Mouse (Mus musculus): ENCODE results near the gene Lrat.

Gene Lrat

DNA sequence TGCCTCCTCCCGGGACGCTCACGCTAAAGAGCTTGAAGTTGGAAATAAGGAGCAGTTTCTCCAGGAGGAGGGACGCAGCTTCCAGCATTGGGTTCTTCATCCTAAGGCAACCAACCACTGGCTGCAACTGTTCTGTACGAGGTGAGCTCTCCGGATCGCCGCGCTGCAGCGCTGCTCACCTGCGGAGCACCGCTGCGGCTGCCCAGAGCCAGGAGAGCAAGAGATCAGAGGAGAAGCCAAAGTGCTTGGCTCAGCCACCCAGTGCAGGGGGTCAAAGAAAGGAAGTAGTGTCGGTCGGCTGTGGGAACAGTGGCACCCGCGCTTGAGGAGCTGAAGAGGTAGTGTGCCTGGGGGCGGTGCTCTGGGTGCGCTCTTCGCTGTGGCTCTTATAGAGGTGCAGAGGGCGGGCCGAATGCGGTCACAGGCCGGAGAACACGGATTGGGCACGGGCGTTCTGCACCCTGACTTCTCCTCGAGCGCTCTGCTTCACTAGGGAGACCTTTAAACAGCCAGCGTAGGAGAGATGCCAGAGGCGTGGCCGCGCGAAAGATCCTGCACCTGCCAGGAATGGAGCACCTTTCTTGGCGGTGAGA is at the start of gene Lrat:
Lrat (minus strand) TSS at position 361 of the 593 bp plus-strand sequence.
- peak; percentile 43 for DNase-seq (ENCODE audit: low spot score)

DNA sequence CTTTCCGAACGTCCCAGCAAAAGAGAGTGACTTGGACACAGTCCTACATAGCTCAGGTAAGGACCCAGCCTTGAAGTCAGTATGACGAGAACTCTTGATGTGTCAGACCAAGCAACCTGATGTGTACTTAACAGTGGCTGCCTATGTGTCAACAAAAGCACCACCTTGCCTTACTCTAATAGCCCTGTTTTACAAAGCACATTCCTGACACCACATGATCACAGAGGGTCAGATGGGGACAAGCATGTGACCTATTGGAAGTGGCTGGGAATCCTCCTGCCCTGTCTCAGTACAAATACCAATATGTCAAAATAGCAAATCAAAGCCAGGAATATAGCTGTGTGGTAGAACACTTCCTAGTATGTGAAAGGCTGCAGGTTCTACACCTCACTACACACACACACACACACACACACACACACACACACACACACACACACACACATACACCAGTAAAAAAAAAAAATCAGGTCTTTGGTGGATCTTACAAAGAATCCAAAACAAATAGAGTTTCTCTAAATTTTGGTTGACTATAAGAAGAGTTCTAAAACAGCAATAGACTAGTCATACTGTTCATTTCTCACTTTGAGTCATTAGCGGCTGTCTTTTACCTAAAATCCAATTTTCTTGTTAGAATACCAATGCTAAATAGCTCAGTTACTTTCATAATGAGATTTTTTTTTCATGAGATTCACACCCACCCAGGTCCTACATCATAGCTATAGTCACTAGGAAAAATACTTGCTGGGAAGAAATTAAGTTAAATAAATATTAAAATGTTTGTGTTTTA is 48.6 kb upstream of the Lrat start:
- no peak for DNase-seq (ENCODE audit: low spot score)

DNA sequence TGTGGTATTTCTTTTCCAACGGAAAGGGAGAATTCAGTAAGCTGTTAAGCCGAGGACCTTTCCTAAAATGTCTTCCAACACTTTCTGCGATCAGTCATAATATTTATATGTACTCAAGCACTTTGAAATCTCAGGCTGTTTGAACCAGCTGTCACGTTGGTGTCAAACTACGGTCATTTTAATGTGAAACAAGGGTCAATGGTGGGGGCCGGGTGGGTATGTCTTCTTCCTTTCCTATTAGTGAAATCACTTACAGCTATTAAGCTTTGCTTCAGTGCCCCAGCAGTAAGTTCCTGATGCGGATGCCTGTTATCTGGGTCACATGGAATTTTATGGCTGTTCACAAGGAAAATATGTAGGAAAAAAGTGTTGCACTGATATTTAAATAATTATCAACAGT is 46.9 kb upstream of the Lrat start:
- peak; percentile 3 for DNase-seq (ENCODE audit: low spot score)

DNA sequence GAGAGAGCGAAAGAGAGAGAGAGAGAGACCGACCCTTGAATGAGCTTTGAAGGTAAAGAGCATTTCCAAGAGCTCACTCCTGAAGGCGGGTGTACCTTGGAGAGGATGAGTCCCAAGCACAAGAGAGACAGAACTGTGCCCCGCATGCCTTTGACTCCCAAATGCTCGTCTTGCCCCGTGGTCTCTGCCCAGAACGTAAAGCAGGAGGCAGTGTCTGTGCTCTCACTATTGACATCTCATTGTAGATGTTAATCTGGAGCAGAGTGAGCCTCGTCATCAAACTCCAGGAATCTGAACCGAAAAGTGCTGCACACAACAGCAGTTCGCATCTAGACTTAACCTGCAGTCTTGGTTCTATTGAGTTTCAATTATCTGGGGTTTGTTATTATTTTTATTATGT is 46.4 kb upstream of the Lrat start:
- DNase-seq (ENCODE audit: low spot score), result no peak

DNA sequence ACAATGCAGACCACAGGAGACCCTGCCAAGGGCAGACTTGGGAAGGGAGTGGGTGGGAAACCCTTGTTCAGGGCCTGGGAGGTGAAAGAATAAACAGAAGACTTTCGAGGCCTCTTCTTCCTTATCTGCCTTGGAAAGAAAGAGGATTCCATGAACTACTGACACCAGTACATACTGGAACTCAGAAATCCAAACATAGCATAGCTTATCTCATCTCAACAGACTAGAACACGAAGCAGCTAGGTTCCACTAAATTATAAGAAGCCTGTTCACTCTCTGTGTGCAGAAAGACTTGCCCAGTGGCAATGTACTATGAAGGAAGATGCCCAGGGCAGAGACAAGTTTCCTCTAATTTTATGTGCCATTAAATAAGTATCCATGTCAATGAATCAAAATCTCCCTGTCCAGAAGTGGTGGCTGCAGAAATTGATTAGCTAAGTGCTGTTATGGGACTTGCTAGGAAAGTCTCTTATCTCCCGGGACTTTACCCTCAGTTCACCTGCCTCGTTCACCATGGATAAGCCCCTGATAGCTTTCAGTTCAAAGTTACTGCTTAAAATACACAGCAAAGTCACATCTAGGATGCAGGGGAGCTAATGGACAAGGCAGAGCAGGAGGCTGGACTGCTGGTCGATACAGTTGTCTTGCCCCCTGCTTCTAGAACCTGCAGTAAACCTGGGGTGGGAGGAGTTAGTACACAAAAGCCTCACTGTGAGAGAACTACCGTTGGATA is 42.8 kb upstream of the Lrat start:
- no peak for DNase-seq (ENCODE audit: low spot score)

DNA sequence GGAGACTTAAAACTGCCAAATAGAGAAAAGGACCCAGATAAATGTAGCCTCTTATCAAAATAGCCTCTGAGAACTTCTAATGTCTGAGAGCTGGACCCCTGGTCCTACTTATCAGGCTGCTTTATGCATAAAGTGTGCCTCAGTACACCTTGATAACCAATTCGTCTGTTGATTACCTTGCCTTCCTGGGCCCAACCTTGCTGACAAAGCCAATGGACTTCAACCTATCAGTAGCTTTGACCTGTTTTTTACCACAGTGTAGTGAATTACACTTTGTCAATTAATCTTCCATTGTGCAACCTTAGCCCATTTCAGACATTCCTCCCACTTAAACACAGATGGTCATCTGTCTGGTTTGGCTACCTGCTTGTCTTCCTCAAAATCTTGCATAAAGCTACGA is 24.1 kb upstream of the Lrat start:
- no peak for DNase-seq (ENCODE audit: low spot score)

DNA sequence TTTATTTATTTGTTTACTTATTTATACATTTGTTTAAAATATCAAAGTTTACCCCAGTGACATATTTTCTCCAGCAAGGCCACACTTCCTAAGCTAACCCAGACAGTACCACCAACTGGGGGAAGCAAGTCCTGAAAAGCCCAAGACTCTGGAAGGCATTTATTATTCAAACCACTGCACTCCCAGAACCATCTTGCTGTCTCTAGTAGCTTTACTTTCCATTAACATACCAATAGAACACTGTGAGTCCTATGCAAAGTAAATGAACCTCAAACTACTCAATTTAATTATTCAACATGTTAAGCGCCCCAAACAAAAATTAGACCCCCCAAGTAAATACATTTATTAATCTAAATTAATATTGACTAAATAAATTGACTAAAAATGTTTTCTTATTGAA is 11.9 kb upstream of the Lrat start:
- no peak for DNase-seq (ENCODE audit: low spot score)

DNA sequence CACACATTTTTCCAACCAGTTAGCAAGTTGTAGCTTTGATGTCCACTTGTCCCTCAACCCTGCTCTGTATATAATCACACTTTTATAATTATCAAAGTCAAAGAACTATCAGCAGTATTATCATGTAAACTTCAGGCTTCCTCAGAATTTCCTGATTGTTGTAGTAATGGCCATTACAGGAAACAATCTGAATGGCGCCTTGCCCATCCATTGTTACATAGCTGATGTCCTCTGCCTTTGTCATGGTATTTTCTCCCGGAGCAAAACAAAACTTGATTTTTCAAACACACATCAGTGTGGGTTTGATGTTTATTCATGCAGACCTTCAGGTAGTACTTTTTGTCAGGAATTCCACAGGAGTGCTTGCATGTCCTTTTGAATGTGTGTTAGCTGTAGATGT is 4.9 kb upstream of the Lrat start:
- DNase-seq (ENCODE audit: low spot score), result no peak

DNA sequence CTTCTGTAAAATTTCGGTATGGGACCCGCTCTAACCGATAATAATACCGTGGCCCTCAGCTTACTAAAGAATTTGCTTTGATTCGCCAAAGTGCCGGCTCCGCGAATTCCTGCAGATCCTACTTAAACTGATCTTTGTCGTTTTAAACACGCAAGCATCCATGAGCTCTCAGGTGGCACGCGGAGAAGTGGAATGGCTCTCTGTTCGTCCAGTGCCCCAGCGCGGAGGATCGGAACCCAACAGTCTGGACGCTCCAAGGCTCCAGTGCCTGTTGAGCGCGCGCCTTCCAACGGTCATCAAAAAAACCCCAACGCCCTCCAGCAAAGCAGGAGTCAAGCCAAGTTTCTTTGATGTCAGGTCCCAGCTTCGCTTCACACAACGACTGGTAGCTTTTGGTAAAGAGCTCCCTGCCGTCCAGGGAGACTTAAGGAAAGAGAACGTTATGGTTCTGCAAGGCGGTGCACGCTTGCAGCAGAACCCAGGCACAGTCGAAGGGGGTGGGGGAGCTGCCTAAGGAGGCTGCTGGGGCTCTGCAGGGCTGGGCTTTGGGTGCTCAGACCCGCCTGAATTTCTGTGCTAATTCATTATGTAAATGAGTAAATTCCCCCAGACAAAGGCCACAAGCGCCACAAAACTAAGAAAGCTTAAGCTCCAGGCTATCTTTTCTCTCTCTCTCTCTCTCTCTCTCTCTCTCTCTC is 587 bp upstream of the Lrat start:
- peak; percentile 47 for DNase-seq (ENCODE audit: low spot score)

DNA sequence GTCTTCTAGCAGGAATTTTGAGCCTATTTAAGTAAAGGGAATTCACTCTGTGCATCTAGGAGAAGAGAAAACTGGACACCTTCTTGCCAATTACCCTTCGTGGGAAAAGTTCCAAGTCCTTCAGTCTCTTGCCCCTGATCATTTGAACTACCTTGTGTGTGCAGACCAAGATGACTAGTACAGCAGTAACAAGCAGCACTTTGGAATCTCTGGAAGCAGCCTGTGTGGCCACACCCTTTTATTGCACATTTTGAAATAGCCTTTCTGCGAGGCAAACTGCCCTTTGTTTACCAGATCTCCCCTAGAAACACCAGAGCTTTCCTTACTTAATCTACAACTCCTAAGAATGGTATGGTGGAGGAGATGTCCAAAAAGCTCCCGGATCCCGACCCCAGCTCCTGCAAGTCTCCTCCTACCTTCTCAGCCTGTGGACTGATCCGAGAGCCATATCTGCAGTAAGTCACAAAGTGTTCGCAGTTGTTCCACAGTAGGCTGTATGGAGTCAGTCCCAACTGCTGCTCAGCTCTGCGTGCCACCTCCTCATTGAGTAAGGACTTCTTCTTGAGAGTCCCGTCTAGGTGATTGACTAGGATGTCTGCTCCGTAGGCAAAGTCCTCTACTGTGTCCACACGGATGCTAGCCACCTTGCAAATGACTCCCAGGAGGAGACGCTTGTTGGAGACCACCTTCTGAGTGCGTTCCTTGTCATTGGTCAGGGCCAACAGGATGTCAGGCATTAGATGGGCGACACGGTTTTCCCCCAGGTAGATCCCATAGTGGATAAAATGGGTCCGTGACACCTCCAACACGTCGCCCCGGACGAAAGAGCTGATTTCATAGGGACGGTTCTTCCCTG is 788 bp downstream of the Lrat start:
- DNase-seq (ENCODE audit: low spot score), result peak; percentile 10

DNA sequence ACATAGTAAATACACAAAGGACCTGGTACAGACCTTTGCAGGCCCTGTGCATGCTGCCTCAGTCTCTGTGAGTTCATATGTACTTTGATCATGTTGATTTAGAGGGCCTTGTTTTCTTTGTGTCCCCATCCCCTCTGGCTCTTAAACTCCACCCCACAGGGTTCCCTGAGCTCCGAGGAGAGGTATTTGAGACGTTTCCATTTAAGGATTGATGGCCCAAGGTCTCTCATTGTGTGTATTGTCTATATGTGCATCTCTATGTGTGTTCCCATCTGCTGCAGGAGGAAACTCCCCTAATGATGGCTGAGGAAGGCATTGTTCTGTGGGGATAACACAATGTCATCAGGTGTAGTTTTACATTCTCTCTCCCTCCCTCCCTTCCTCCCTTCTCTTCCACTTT is 14.9 kb downstream of the Lrat start:
- no peak for DNase-seq (ENCODE audit: low spot score)

DNA sequence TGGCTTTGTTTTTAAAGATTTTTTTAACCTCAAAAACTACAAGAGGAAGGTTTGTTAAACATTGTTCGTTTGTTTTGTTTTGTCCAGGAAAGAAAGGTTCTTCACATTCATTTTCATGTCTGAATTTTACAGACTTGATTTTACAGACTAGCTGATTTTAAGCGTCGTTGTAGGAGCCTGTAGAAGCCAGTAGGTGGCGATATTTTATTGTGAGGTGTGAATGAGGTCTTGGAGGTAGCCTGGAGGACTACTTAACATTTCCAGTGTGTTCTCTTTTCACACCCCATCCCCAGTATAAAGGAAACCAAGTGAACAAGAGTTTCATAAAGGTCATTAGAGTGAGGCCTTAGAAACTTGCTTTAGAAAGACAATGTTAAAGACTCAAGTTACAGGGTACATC is 26.5 kb downstream of the Lrat start:
- peak; percentile 86 for DNase-seq (ENCODE audit: low spot score)

DNA sequence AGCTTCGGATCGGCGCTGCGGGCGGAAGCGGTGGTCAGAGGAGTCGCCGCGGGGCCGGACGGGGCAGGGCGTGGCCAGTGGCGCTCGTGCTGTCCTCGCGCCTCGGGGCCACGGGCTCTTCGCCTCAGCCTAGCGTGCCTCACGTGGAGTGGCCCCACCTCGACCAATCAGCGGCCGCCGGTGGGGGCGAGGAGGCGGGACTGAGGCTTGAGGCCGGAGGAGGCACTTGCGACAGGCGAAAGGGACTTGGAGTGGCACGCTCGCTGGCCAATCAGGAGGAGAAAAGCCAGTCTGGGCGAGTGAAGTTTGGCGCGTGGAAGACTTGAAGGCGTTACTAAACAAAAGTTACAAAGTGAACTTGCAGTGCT is 27.4 kb downstream of the Lrat start, which contains the start of gene Rbm46:
Rbm46 (minus strand) TSS at position 112 of the 368 bp plus-strand sequence.
- peak; percentile 80 for DNase-seq (ENCODE audit: low spot score)

DNA sequence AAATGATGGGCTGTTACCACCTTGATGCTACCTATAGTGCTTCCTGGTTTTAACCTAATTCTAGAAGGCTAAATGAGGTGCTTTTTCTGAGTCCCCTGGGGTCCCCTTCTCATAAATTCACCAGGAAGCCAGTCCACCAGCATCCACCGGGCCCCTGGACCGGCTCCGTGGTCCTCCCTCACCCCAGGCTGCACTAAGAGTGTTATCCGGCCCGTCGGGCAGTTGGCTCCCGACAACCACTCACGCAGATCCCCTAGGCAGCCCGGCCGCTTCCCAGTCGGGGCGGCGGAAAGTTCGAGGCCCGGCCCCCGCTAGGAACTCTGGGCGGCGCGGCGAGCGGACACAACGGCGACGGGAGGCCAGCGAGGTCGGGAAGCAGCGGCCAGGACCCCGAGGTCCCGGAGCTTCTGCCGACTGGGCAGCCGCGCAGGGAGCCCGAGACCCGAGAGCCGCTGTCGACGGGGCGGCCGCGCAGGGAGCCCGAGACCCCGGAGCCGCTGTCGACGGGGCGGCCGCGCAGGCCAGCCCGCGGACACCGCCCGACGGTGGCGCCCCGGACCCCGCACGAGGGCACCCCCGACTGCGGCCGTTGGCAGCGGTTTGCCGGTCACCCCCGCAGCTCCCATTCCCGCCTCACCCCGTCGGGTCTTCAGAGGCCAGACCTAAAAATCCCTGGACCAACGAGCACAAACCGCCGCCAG is 28.0 kb downstream of the Lrat start:
- peak; percentile 4 for DNase-seq (ENCODE audit: low spot score)

DNA sequence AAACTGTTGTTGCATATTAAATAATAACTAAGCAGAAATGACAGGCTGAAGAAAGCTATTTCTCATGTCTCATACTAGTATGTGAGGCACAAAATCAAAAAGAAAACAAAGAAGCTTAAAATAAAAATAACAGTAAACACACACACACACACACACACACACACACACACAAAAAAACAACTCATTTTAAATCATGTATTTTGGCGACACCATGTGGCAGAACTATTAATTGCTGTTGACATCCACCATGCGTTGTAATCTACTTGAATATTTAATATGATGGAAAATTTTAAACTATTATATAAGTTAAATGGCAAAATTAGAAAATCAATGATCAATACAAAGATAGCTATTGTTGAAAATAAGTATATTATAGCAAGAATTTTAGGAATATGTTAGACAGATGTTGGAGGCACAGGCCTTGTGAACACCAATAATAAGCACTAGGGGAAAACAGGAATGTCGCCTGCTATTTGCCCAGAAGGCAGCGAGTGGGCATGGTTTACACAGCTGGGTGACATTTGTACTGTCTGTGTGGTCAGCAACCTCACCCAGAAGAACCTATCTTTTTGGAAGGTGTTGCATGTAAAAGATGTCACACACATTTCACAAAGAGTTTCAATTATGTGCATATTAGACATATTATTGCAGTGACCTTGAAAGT is 46.2 kb downstream of the Lrat start:
- DNase-seq (ENCODE audit: low spot score), result peak; percentile 71
